Mouse (Mus musculus): ENCODE measurements around the gene Pacsin1.

- TF ChIP-seq CTCF (conservative IDR thresholded peaks at IDR 0.05; ENCODE audit: insufficient read depth, insufficient read length, low read depth, low read length) = peak; percentile 96
- no peak for TF ChIP-seq POLR2A (IDR thresholded peaks at IDR 0.05; ENCODE audit: low read depth, low read length)
Observed at GRCm38 (mm10) chr17:27629249-27630020, 25.9 kb upstream of the Pacsin1 start.
